Mouse (Mus musculus): ENCODE measurements around the gene Grrp1.
"Not testable (repeated sequence)": the region's sequence is repeated elsewhere in the genome, so short reads cannot be mapped to it uniquely, and the experiment has no call there.

Grrp1 gene

DNA sequence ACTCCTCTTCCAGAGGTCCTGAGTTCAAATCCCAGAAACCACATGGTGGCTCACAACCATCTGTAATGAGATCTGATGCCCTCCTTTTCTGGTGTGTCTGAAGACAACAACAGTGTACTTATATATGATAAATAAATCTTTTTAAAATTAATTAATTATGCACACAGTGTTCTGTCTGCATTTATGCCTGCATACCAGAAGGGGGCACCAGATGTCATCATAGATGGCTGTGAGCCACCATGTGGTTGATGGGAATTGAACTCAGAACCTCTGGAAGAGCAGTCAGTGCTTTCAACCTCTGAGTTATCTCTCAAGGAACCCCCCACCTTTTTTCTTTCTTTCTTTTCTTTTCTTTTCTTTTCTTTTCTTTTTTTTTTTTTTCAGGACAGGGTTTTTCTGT lies 15.7 kb upstream of the Grrp1 start:
- not testable (repeated sequence) for DNase-seq (ENCODE audit: low spot score)

DNA sequence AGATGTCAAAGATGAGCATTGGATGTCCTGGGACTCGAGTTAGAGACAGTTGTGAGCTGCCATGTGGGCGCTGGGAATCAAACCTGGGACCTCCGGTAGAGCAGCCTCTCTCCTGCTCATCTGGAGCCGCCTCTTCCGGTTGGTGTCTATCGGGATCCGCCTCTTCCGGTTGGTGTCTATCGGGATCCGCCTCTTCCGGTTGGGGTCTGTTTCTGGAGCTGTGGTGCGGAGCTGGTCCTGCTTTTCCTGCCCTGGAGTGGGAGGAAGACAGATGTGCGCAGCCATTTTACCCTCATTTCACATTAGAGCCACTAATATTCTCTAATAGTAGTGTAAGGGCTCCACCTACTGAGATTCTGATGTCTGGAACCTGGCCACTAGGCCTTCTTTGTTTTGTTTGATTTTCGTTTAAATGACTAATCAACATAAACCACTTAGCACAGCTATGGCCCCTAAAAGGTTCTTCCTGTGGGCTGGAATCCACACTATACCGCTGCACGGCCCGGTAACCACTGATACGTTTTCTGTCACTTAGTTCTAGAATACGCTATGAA lies 14.3 kb upstream of the Grrp1 start:
- peak; percentile 41 for DNase-seq (ENCODE audit: low spot score)

DNA sequence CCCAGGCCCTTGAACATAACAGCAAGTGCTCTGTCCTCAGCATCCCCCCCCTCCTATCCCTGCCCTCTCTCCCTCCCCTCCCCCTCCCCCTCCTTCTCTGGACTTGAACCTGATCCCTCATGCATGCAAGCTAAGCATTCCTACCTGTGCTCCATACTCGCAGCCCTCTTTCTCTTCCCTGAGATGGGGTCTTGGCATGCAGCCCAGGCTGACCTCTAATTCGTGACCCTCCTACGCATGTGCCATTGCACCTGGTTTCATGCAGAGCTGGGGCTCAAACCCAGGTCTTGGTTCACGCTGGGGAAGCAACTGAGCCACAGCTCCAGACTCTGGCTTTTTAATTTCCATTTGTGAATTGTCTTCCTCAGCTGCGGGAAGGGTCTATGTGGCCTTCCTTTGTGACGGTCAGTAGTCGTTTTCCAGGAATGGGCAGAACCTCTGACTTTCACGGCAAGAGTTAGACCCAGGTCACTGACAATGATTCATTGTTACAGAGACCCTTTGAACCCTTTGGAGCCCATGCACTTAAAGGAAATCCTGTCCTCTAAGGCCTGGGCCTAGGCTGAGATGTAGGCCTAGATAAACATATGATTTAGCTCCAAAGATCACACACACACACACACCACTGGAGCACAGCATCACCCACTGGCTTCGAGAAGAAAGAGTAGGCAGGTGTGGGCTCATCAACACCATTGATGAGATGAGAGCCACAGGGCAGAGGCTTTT lies 12.1 kb upstream of the Grrp1 start:
- DNase-seq (ENCODE audit: low spot score), result no peak

DNA sequence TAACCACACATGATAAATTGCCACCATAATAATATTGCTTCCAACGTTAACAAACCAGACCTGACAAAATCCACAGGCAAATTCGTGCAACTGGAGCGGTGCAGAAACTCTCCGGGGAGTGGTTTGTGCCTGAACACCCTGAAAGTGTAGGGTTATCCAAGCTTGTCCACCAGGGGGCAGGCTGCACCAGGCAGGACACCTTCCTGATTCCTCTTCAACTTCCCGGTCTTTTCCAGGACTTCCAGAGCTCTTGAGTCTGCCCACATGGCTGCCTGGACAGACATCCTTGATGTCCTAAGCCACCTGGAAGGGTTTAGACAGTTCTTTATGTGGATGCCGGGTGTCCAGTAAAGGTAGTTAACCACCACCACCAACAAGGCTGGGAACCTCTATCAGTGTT lies 9.3 kb upstream of the Grrp1 start:
- DNase-seq (ENCODE audit: low spot score), result peak; percentile 44

DNA sequence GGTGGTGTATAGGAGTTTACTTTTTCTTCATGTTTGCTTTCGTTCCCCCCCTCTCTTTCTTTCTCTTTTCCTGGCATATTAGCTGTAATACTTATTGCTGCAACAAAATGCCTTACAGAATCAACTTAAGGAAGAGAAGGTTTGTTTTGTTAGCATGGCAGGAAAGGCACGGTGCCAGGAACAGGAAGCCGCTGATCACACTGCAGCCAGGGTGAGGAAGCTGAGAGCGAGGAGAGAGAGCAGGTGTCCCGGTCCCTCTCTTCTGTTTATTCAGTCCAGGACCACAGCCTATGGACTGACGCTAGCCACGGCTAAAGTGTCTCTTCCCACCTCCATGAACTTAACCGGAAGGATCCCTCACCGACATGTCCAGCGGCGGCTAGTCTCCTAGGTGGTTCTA lies 4.4 kb upstream of the Grrp1 start:
- no peak for DNase-seq (ENCODE audit: low spot score)

DNA sequence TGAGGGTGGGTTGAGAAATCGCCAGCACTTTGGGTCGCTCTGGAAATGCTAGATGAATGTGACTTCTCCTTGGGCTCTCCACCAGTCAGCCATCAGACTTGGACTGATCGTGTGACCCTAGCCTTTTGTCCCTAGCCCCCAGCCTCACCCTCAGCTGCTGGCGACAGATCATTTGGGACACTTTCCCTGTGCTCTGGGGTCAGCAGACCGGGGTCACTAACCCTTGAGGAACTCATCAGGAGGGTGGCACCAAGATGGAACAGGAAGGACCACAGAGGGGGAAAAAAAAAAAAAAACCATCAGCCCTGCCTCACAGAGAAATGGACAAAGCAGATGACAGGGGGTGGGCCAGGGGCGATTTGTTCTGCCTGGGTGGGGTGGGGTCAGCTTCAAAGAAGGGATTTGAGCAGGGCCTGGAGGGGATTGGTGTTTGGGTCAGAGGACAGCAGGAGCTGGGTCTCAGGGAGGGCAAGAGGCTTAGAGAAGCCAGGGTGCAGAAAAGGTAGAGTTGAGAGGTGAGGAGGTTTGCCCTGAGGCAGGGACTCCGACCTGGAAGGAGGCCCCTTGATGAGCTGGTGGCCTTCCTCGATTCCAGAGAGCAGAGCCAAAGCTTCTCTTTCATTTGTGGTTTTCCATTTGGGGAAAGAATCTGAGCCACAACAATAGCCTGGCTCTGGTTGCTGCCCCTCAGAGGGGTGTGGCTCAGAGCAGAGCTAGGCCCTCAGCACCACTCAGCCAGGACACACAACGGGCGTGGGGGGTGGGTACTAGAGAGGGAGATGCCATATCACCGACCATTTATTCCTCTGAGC lies 3.5 kb upstream of the Grrp1 start:
- DNase-seq (ENCODE audit: low spot score), result peak; percentile 39

DNA sequence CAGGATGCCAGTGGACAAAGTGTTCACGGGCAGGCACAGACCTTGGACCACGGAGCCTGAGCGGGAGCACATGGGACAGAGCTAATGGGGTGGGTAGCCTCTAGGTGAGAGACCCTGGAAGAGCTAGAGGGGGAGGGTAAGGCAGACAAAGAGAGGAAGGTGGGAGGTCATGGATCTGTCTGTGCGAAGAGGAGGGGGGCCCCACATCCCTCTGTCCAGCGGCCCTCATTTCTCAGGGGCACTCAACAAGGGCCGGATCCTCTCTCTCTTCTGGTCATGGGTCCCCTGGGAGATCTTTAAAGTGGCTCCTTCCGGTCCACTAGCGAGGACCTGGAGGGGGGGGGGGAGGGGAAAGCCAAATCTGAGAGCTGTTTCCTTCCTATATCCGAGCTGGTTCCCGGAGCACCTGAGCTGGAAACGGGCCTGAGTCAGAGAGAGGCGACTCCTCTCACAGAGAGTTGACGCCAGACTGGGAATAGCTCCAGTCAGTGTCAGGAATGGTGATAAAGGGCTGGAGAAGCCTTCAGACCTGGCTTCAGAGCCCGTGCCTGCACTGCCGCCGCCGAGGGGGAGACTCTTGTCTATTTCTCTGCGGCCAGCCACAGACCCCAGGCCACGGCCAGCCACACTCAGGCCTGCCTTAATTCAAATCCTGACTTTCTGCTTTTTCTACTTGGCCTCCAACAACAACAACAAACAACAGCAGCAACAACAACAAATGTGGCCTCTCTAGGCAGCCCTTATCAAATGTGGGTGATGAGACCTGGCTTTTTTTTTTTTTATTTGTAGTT lies 2.7 kb upstream of the Grrp1 start:
- DNase-seq (ENCODE audit: low spot score), result peak; percentile 74

DNA sequence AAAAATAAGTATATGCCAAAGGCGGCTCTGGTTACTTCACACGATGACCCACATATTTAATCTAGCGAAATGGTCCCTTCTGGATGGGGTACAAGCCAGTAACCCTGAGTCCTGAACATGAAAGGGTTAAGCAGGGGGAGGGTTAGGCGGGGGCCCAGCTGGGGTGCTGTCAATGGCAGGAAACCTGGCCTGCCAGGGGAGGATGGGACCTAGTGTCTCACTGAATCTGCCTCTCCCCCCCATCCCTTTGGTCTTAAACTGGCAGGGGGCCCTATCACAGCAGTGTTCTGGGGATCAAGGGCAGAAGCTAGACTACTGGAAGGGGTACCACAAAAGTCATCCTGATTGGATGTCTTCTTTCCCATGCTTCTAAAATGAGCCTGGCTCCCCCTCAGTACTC lies 1.9 kb upstream of the Grrp1 start:
- DNase-seq (ENCODE audit: low spot score), result no peak

DNA sequence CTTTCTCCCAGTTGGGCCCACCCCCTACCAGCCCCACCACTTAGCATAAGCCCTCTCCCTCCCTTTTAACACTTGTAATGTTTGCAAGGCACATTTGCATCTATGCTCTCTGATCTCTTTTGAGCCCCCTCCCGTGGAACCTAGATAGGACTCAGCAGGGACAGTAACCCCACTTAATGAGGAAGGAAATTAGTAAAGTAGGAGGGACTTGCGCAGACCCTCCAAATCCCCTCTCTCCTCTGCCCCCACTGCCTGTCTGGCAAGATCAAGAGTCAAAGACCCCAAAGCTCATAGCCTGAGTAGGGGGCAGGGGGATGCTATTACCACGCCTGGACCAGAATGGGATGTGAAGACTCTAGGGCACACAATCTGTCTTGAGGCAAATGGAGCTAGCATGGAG lies 929 bp upstream of the Grrp1 start:
- DNase-seq (ENCODE audit: low spot score), result no peak

DNA sequence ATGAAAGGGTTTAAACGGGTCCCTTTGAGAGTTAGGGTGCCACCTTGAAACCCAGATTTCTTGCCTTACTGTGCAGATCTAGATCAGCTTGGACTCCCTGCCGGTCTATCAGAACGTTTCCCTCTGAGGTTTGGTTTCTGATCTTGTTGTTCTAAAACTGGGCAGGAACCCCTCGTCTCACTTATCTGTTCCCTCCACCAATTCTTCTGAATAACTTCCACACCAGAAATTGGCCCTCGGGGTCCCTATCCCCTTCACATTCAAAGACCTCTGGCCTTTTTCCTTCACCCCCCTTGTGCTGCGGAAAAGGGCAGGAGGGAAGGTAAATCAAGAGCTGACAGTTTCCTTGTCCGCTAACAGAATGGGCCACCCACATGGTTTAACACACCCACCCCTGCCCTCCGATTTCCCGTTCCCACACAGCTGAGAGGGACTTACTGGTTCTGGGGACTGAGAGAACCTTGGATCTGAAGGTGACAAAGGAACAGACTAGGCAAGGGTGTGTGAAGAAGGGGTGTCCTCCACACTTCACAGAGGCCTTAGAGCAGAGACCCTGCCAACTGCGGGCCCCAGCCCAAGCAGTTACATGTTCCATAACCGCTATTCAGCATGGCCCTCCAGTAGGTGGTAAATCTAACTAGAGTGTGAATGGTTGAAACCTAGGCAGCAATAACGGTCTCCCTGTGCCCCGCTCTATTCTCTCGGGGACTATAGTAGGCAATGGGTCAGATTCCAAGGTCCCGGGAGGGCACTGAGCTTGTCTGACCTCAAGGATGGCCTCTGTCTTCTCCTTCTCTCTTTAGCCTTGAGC lies 790 bp downstream of the Grrp1 start:
- no peak for DNase-seq (ENCODE audit: low spot score)

DNA sequence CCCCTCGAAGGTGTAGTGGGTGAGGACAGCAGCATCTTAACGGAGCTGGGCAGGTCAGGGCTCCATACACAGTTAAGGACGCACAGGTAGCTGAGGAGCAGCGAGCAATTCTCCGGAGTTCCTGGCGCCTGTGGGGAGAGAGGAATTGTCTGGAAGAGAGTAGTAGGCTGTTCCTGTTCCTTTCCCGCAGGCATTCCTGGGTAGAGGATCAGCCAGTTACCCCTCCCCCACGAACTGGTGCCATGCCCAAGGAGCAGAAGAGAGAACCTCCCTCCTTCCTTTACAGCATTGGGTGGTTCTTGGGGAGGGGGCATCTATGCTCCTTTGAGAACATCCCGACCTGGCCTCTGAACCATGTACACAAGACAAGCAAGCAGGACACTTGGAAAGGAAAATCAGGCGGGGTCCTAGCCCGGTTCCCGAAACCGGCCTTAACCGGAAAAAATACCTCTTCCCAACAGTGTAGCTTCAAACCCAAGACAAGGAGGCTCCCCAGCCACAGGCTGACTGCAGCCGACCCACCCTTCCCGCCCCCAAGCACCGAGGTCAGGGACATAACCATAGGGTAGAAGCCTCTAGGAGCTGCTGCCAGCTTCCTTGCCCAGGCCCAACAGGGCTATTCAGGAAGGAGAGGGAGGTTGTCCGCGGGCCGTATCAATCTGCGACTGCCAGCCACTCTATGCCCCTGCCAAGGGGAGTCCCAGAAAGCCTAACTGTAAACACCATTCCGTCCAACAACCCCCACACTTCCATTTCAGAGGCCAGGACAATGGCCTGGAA lies 1.6 kb downstream of the Grrp1 start:
- DNase-seq (ENCODE audit: low spot score), result no peak

DNA sequence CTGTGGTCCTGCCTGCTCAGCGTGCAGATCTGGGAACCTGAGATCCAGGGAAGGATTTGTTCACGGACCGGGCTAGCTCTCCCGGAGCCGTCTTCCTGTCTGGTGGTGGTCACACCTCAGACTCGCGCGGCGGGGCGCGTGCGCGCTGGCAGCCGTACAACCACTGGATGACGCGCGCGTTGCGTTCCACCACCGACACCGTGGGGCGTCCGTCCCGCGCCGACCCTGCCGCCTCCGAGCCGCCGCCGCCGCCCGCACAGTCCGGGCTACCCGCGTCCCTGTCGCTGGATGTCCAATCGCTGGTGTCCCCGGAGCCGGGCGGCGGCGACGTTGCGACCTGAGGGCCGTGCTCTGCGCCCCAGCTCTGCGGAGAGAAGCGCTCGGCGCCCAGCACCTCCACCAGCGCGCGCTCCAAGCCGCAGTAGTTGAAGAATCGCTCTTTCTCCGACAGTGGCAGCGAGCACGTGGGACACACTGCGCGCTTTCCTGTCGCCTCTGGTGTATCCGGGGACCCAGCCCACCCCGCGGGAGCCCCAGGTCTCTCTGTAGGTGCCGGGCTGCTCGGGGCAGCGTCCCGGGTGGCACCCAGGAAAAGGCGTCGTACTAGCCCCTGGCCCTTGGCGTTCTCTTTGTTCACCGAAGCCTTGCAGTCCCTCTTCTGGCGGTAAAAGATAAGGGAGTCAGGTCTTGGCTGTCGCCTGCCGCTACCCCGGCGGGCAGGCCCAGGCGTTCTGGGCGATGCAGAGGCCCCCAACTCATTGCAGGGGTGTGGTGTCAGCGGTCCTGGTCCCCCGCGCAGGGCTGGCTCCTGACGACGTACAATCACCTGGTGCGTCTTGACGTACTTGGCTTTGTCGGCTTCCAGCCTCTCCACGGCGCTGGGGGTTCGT lies 2.4 kb downstream of the Grrp1 start:
- no peak for DNase-seq (ENCODE audit: low spot score)

DNA sequence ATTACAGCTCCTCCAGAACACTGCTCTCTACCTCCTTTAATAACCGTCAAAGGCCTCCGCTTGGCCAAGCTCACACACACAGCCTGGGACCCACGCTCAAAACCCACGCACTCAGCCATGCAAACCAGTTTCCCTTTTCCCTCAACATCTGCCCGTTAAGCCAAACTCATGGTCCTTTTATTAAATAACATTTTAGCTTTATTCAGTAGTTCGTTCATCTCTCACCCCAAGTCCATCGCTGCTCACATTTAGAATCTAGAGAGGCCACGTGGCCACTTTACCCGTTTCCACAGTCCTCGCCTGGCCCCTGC lies 3.0 kb downstream of the Grrp1 start:
- DNase-seq (ENCODE audit: low spot score), result no peak

DNA sequence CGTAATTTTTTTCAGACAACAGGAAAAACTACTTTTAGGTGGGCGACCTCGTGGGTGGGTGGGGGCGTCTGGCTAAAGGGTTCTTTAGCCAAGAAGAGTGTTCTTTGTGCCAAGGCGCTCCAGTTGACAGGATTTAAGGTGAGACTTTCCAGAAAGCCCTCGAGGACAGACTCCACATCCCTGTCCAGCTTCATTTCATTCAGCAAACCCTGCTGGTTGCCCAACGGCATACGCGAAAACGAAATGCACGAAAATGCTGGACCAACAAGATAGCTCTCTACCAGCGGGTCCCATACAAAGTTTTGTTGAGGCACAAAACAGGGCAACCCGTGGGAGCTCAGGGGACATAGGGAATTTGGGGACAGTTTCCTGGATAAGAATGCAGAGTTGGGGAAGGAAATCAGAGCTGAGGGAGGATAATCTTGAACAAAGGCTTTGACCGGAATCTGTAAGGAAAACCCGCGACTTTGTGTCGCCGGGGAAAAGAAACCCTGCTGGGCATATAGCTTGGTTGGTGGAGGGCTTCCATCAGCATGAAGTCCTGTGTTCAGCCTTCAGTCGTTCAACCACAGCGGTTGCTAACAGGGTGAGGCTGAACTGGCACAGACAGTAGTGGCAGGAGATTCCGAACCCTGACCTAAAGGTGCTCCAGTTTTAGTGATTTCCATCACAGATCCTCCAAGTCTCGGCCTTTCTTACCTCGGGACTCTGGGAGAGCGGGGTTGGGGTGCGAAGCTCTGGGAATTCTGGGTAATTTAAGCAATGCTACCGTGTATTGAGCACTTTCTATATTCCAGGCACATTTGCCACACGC lies 3.6 kb downstream of the Grrp1 start:
- DNase-seq (ENCODE audit: low spot score), result no peak

DNA sequence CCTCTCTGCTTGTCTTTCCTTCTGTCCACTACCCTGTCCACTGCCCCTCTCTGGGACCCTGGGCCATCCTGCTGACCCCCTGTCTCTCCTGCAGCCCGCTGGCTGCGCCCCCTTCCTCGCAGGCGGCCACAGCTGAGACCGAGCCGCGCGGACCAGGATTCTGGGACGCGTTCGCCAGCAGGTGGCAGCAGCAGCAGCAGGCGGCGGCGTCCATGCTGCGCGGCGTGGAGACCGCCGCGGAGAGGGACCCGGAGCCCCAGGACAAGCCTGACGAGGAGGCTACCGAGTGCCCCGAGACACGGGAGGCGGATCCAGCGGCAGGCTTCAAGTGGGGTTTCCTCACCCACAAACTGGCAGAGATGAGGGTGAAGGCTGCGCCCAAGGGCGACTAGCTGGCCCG lies 4.3 kb downstream of the Grrp1 start:
- DNase-seq (ENCODE audit: low spot score), result peak; percentile 63

DNA sequence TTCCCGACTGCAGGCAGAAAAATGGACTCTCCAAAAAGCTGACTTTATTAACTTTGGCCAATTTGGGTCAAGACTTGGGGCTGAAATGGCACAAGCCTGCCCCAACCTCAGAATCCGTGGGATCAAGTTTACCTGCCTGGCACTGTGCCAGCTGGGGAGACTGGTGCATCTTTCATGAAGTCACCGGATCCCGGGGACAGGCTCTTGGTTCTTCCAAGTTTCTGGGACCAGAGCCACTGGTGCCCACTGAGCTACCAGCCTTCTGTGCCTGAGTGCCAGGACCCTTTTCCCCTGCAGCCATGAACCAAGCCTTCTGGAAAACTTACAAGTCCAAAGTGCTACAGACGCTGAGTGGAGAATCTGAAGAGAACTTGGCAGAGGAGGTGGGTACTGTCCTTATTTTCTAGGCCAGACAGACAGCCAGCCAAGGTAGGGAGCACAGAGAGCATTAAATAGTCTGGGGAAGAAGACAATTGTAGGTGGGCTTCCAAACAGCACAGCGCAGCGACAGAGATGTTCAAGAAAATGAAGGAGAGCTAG lies 7.1 kb downstream of the Grrp1 start, which contains the start of gene Gm30191:
Gene Gm30191, plus strand, starts transcription at position 217 of the 540 bp plus-strand sequence.
- no peak for DNase-seq (ENCODE audit: low spot score)

DNA sequence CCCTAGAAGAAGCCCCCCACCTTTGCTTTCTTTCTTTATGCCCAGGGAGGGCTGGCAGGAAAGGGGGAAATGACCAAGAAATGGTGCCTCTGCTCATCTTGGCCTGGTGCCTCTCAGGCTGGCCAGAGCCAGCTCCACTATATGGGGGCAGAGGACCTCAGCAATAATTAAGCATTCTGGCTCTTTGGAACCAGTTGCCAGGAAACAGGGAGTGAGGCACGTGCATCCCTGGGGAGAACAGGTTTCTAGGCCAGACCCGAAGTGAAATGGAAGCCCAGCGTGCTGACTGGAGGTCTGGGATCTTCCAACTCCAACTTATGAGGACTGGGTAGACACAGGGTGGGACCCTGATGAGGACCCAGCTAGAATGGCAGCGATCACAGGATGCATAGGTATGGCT lies 7.7 kb downstream of the Grrp1 start:
- DNase-seq (ENCODE audit: low spot score), result peak; percentile 75

DNA sequence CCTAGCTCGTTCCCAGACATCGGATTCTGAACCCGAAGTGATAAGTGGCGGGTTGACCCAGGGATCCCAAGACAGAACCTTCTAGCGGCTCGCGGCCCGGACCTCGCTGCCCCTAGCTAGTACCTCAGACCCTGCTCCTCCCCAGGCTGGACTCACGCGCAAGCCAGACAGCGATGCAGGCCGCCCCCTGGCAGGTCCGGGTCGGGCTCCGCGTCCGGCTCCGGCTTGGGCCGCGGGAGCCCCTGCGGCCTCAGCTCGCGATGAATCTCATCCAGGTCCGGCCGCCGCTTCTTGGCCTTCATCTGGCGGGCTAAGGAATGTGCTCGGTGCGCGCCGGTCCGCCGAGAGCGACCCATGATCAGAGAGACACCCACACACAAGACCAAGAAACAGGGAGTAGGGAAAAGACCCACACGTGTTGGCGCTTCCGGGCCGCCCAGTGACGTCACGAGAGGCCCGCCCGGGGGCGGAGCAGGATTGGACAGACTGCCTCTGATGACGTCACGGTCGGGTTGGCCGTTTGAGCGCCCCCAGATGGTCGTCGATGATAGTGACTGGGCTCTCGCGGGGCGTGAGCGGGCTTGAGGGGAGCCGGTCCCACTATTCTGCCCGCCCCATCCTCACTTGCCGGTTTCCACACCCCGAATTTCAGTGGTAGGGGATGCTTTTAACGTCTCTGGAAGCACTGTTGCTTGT lies 8.6 kb downstream of the Grrp1 start, which contains the start of gene Zfp593:
Gene Zfp593, minus strand, starts transcription at position 445 of the 696 bp plus-strand sequence.
- DNase-seq (ENCODE audit: low spot score), result peak; percentile 97

Measured in MN1 (cell line).